Mouse (Mus musculus) ES-Bruce4 (cell line): ENCODE measurements around the gene Pacsin1.

Source experiments
- CTCF ChIP-seq: IDR thresholded peaks from one replicate; pipeline ENCODE4 v1.8.1; 2011; ENCODE audit warnings: low read depth, low read length
- EP300 ChIP-seq: IDR thresholded peaks from 2 replicates; pipeline ENCODE4 v1.6.1; 2011; ENCODE audit warnings: low read depth, low read length; ENCODE audit not compliant: insufficient read depth

- no peak for TF ChIP-seq CTCF
- TF ChIP-seq EP300, result no peak
Measured at GRCm38 (mm10) chr17:27709650-27710049, 54.3 kb downstream of the Pacsin1 start.
